ENCODE assay signal across 8 mouse cellular contexts in the genomic region with DNA sequence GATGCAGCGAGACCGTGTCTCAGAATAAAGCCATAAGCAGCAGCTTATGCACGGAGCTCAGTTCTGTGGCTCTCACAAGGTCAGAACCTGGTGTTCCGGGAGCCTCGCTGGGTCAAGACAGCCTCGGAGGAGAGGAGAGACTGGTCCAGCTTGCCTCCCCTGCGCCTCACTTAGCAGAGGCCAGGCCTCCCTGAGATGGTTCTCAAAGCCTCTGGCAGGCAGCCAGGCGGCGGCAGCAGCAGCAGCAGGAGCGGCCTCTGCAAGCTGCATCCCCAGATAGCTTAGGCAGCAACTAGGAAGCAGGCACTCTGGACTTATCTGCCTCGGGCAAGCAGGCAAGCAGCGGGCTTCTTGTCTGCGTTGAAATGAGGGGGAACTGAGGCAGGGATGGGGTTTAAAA. TPM values are rescaled to one million over a fixed set of nuclear protein-coding genes. Genes with fewer than 3 reads are reported as not detected.
DNase-seq lines count a peak whose midpoint lies in the region; ATAC-seq and TF ChIP-seq lines count a peak whose summit lies in the region.

No protein-coding gene starts in this region.

- H3K4me1 ChIP-seq in embryonic facial prominence, embryonic 10.5 days = peaks cover 83% of the 10 kb centered on the region
- peaks cover 82% of the 10 kb centered on the region for H3K4me1 ChIP-seq in heart, embryonic 10.5 days
- peaks cover 72% of the 10 kb centered on the region for H3K4me1 ChIP-seq in kidney, embryonic 15.5 days
- H3K4me1 ChIP-seq in liver, embryonic 14.5 days (replicated peaks; ENCODE audit: control insufficient read depth in 2 of 2, insufficient read depth in 2 of 2, low read length in 1 of 2) = peaks cover 53 to 71% of the 10 kb centered on the region in 2 experiments
- H3K4me1 ChIP-seq in neural tube, embryonic 14.5 days (ENCODE audit: control insufficient read depth, insufficient read depth, low read length) = peaks cover 55% of the 10 kb centered on the region

- H3K4me3 ChIP-seq in embryonic facial prominence, embryonic 10.5 days = peak overlapping the region; percentile 30; the same call in 1 of the 2 replicates
- H3K4me3 ChIP-seq in heart, embryonic 10.5 days = peak overlapping the region; percentile 40
- H3K4me3 ChIP-seq in kidney, embryonic 15.5 days (replicated peaks) = no peak overlapping the region
- H3K4me3 ChIP-seq in liver, embryonic 14.5 days (ENCODE audit: insufficient read depth in 1 of 2, low read depth in 2 of 2, low read length in 2 of 2) = peak overlapping the region; percentile 10 to 33
- no peak overlapping the region for H3K4me3 ChIP-seq in neural tube, embryonic 14.5 days (ENCODE audit: low read depth, low read length)

- peak; percentile 95 for TF ChIP-seq EP300 in liver, embryonic 14.5 days (IDR thresholded peaks at IDR 0.05; ENCODE audit: low read depth)

- peak; percentile 49 for ATAC-seq in kidney, embryonic 15.5 days (replicated peaks; ENCODE audit: low FRiP score)
- ATAC-seq in liver, embryonic 14.5 days (ENCODE audit: insufficient read depth) = peak; percentile 76
- ATAC-seq in neural tube, embryonic 14.5 days (ENCODE audit: low read depth) = no peak

- H3K27ac ChIP-seq in embryonic facial prominence, embryonic 10.5 days (replicated peaks) = peak overlapping the region; percentile 100
- peak overlapping the region; percentile 99 for H3K27ac ChIP-seq in heart, embryonic 10.5 days
- H3K27ac ChIP-seq in kidney, embryonic 15.5 days = peak overlapping the region; percentile 100
- peak overlapping the region; percentile 91 for H3K27ac ChIP-seq in liver, embryonic 14.5 days
- peak overlapping the region; percentile 99 for H3K27ac ChIP-seq in neural tube, embryonic 14.5 days (ENCODE audit: low read depth, low read length)

- no peaks in the 10 kb centered on the region for H3K36me3 ChIP-seq in embryonic facial prominence, embryonic 10.5 days (replicated peaks)
- no peaks in the 10 kb centered on the region for H3K36me3 ChIP-seq in heart, embryonic 10.5 days
- no peaks in the 10 kb centered on the region for H3K36me3 ChIP-seq in kidney, embryonic 15.5 days
- no peaks in the 10 kb centered on the region for H3K36me3 ChIP-seq in liver, embryonic 14.5 days (replicated peaks; ENCODE audit: control insufficient read depth, insufficient read depth, low read depth)
- H3K36me3 ChIP-seq in neural tube, embryonic 14.5 days (ENCODE audit: control insufficient read depth, insufficient read depth, low read length) = no peaks in the 10 kb centered on the region

- H3K4me2 ChIP-seq in kidney, embryonic 15.5 days = peak overlapping the region; percentile 14; the same call in 1 of the 2 replicates
- peak overlapping the region; percentile 79 for H3K4me2 ChIP-seq in liver, embryonic 14.5 days (ENCODE audit: low read depth)
- no peak overlapping the region for H3K4me2 ChIP-seq in neural tube, embryonic 14.5 days (ENCODE audit: low read depth, low read length)

- H3K9ac ChIP-seq in kidney, embryonic 15.5 days = 0 out of 2 replicates have a peak overlapping the region, but pooled peaks have one; percentile 57
- H3K9ac ChIP-seq in liver, embryonic 14.5 days (replicated peaks) = peak overlapping the region; percentile 71
- 0 out of 2 replicates have a peak overlapping the region, but pooled peaks have one; percentile 34 for H3K9ac ChIP-seq in neural tube, embryonic 14.5 days (replicated peaks; ENCODE audit: low read depth, low read length)

- H3K27me3 ChIP-seq in embryonic facial prominence, embryonic 10.5 days (replicated peaks; ENCODE audit: low read depth, poor library complexity, severe bottlenecking) = no peaks in the 10 kb centered on the region
- H3K27me3 ChIP-seq in heart, embryonic 10.5 days (ENCODE audit: insufficient read depth, poor library complexity, severe bottlenecking) = no peaks in the 10 kb centered on the region
- no peaks in the 10 kb centered on the region for H3K27me3 ChIP-seq in kidney, embryonic 15.5 days
- no peaks in the 10 kb centered on the region for H3K27me3 ChIP-seq in liver, embryonic 14.5 days (ENCODE audit: control insufficient read depth, insufficient read depth, low read length)
- no peaks in the 10 kb centered on the region for H3K27me3 ChIP-seq in neural tube, embryonic 14.5 days (ENCODE audit: control insufficient read depth, insufficient read depth, low read length)

- DNase-seq in 3134 (ENCODE audit: extremely low read depth, insufficient read length, low spot score) = peak; percentile 63
- peak; percentile 86 for DNase-seq in adrenal gland, adult 2 months
- peak; percentile 76 for DNase-seq in embryonic facial prominence, embryonic 10.5 days (ENCODE audit: low spot score)
- DNase-seq in heart, embryonic 10.5 days (ENCODE audit: low spot score) = peak; percentile 96
- DNase-seq in liver, embryonic 14.5 days (ENCODE audit: low read depth in 3 of 3, low spot score in 3 of 3) = peak; percentile 91 to 92 (median 91)
- DNase-seq in thymus, postnatal 0 days (ENCODE audit: low spot score) = peak; percentile 33

- WGBS in embryonic facial prominence, embryonic 10.5 days = 18% methylated on average over 13 of the region's 13 CpGs
- WGBS in heart, embryonic 10.5 days = 12% methylated on average over 13 of the region's 13 CpGs
- WGBS in kidney, embryonic 15.5 days = 16% methylated on average over 13 of the region's 13 CpGs
- WGBS in liver, embryonic 14.5 days (ENCODE audit: insufficient replicate concordance) = 11% methylated on average over 13 of the region's 13 CpGs
- 13% methylated on average over 13 of the region's 13 CpGs for WGBS in neural tube, embryonic 14.5 days

- peak; percentile 77 for TF ChIP-seq CTCF in liver, embryonic 14.5 days (IDR thresholded peaks at IDR 0.05; ENCODE audit: low read depth)

- no peaks in the 10 kb centered on the region for H3K9me3 ChIP-seq in embryonic facial prominence, embryonic 10.5 days
- H3K9me3 ChIP-seq in heart, embryonic 10.5 days = no peaks in the 10 kb centered on the region
- no peaks in the 10 kb centered on the region for H3K9me3 ChIP-seq in kidney, embryonic 15.5 days (replicated peaks)
- H3K9me3 ChIP-seq in liver, embryonic 14.5 days (ENCODE audit: control insufficient read depth, low read length) = no peaks in the 10 kb centered on the region
- no peaks in the 10 kb centered on the region for H3K9me3 ChIP-seq in neural tube, embryonic 14.5 days (ENCODE audit: control insufficient read depth, low read length)

RNA-seq across cellular contexts. Expression of a gene that starts 10.4 kb away (rescaled TPM):
- 10 to 100 TPM; 53.9 to 56.5 TPM for total RNA-seq in adrenal gland, adult 2 months (2021)
- polyA plus RNA-seq in adrenal gland, adult 2 months (2012; rRNA removed) = 21.3 and 22.2 TPM in 2 replicates
- polyA plus RNA-seq in embryonic facial prominence, embryonic 10.5 days (2016; fragmentation: Nextera tagmentation; extraction: Ambion mirVana) = 68.1 and 69.9 TPM in 2 replicates
- polyA plus RNA-seq in heart, embryonic 10.5 days (2016; fragmentation: Nextera tagmentation; extraction: Ambion mirVana) = 57.1 and 58.5 TPM in 2 replicates
- 67.1 and 68.3 TPM in 2 replicates for polyA plus RNA-seq in kidney, embryonic 15.5 days (2015; fragmentation: Nextera tagmentation; extraction: Ambion mirVana)
- polyA plus RNA-seq in liver, embryonic 14.5 days (2012; rRNA removed) = 13.5 and 17.7 TPM in 2 replicates
- polyA plus RNA-seq in liver, embryonic 14.5 days (2014; fragmentation: Nextera tagmentation; extraction: Ambion mirVana) = 16.3 and 18.5 TPM in 2 replicates
- polyA plus RNA-seq in neural tube, embryonic 14.5 days (2014; fragmentation: Nextera tagmentation; extraction: Ambion mirVana) = 63.4 and 69.3 TPM in 2 replicates
- 38.8 and 46.7 TPM in 2 replicates for polyA plus RNA-seq in thymus, postnatal 0 days (2015; fragmentation: Nextera tagmentation; extraction: Ambion mirVana)

Comparison
In these comparisons a context has a peak if more than half of its experiments do, and no peak if none do; other contexts are left out.
1. DNase-seq: peak in every context shown above with its lines; median percentile 96 in heart, embryonic 10.5 days; 91 in liver, embryonic 14.5 days; 86 in adrenal gland, adult 2 months; 76 in embryonic facial prominence, embryonic 10.5 days; 63 in 3134; 33 in thymus, postnatal 0 days.
2. H3K4me3 ChIP-seq: peak in embryonic facial prominence, embryonic 10.5 days (single experiment), heart, embryonic 10.5 days (single experiment) and liver, embryonic 14.5 days (2 of 2); none in kidney, embryonic 15.5 days (single experiment) and neural tube, embryonic 14.5 days (single experiment).
3. Peak in every context shown above with its lines, with median percentiles within 50 percentile points of each other: H3K27ac ChIP-seq and H3K9ac ChIP-seq.